Mouse (Mus musculus): Measurements from ENCODE around the gene Phldb1.

Gene Phldb1

DNA sequence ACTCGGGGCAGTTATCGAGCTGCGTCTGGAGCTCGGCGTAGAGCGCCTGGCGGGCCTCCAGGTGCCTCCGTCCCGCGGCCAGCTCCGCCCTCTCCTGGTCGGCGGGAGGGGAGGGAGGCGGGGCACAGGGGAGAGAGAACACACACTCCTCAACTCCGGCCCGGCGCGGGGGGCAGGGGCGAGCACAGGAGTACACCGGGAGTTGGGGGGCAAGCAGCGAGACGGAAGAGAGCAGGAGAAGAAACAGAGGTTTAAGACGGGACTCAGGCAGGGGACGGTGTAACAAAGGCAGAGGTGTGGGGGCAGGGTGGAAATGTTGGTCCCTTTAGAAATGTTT lies 26.6 kb downstream of the Phldb1 start:
- no peak for DNase-seq

DNA sequence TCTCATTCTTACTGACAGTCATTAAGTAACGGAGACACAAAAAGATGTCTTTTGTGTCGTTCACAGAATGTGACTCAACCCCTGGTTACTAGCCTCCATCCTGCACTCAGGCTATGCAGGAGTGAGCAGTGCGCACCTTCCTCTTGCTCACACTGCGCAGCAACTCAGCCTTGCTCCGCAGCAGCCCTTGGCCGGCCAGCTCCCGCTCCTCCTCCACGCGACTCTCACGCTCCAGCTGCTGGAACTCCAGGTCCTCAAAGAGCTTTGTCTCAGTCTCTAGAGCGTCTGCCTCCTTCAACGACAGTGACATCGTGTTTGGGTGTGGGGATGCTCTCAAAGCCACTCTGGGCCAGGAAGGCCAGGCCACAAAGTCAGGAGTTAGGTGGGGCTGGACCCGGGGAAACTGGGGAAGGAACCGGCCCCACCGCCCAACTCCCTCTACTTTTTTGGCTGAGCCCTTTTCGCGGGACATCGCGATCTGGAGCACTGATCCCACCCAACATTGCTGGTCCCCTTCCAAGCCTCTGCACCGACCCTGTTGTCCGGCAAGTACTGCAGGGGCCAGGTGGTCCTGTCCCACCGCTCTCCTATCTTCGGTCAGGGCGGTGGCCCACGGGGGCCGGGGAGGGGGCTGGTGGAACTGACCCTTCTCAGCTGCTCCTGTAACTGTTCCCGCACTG lies 27.1 kb downstream of the Phldb1 start:
- DNase-seq = peak; percentile 44

DNA sequence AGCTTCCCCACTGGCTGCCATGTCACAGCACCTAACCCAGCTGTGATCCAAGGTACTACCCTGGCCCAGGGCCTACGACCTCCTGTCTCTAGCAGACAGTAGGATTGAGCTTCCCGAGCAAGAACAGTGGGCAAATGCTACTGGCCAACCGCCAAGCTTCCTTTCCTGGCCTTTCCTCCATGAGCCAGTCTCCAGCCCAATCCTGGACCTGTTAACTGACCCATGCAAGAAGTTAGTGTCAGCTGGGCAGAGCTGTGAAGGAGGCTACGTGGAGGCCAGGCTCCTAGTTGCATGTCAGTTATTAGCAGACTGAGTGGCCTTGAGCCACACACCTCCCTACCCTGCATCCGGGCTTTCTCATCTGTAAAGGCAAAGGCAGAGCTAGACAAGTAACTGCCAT lies 35.3 kb downstream of the Phldb1 start:
- peak; percentile 27 for DNase-seq

DNA sequence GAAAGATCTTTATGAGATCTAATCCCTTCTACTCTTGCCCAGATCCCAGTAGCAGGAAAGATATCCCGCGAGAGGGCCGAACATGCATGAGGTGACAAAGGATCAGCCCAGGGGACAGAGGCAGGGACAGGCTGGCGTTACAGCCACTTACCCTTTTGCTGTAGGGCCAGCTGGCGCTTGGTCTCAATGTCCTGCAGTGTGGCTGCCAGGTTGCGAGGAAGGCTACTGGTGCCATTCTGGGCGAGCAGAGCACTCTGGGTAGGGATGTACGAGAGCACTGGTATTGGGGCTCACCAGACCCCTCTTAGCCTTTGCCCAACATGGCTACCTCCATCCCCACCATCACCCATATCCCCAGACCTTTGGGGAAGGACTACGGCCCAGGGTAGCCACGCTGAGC lies 35.8 kb downstream of the Phldb1 start:
- peak; percentile 49 for DNase-seq

DNA sequence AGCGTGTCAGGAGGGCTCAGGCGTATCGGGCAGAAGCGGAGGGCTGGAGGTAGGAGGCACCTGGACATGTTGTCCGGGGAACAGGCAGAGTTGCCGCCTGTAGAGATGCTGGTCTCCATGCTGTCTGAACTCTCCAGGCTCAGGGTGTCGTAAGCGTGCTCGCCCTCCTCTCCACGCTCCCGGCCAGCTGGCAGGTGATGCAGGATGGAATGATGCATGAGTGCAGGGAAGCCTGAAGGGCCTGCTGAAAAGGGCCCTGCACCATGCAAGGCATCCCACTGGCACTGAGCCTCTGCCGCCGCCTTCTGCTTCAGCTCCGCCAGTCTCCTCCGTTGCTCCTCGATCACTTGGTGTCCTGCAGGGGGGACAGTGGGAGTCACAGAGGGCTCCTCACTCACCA lies 37.1 kb downstream of the Phldb1 start:
- DNase-seq = peak; percentile 62

DNA sequence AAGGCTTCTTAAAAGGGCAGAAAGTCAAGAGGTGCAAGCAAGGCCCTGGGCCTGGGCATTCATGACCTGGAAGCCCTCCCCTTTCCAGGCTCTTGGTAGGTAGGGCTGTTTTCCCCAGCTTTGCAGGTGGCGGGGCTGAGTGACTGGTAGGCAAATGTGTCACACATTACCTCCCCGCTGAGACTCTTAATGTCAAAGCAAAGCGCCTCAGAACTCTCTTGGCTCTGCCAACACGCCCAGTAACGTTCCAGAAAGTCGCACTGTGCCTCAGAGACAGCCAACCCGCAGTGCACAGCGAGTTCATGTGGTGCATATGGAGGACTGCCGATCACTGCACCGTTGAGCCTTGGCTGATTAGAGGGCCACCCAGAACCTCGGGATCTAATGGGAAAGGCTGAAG lies 41.9 kb downstream of the Phldb1 start:
- DNase-seq = peak; percentile 75

DNA sequence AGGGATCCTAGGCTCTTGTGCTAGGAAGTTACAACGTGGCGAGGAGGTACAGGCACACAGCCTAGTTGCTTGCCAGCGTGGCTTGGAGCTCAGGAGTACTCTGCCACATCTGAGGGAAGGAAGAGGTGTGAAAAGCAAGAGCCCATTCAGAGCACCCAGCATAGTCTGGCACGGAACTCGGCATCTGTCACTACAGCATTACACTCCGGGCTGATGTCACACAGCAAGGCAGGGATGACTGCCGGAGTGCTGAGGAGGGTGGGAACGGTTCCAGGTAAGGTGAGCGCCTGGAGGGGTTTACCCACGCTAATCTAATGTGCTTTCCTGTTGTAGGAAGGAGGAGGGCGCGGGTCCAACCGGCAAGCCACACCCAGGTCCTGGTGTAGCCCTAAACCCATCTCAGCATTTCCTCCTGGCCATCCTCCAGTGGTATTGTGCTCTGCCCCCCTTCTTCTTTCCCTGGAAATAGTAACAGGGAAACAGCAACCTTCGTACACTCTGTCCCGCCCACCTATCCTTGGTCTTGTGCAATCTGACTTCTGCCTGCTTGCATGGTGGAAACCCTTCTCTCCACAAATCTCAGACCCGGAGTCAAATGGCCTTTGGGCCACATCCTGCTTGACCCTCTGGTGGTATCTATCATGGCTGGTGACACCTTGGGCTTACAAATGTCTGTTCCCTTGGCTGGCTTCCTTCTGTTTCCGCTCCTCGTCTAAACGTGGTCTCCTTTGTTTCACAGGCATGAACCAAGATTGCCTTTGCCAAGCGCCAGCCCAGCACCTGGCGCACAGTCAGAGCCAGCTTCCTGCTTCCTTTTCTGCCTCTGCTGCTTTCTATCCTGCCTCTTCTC lies 43.1 kb downstream of the Phldb1 start:
- peak; percentile 89 for DNase-seq

DNA sequence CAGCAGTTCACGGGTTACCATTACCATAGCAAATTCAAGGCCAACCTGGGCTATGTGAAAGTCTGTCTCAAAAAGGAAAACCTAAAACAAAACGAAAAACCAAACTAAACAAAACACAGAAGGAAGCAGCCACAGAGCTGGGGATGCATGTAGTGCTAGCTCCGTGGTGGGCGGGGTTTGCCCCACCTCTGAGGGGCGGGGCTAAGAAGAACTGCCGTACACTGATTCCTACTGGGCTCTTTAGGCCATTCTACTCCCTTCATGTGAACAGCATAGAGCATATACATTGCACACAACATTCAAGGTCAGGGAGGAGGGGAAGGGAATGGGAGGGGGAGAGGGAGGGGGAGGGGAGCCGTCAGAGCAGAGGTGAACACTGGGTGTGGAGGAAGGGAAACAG lies 44.4 kb downstream of the Phldb1 start:
- no peak for DNase-seq

DNA sequence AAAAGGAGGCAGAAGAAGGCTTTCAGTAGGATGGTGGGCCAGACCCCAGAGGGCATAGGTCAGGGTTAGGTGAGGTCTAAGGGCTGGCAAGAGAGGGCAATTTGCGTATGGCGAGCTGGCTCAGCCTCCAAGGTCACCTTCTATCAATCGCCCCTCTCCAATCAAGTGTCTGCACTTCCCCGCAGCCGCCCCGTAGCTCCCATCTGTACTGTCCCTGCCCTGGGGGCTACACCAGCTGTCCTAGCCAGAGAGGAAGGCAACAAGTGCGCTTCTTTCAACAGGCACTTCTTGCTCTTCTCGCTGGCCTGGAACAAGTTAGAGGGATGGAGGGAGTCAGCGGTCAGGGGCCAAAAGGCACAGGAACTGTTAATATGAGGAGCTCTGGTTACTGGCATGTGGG lies 47.0 kb downstream of the Phldb1 start:
- DNase-seq = no peak

DNA sequence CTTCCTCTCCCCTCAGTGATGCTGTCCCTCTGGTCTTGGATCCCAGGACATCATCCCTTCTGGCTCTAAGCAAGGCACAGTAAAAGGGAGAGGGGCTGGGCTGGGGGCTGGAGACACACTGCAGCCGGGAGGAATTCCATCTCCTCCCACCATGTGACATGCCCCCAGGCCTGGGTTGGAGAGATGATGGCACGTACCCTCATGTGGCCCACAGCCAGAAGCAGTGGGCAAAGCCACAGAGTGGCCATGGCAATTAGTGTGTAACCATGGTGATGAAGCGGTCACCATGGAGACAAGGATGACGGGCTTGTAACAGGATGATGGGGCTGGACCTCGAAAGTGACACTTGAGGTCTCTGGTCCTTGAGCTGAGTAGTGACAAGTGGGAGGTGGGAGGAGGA lies 48.4 kb downstream of the Phldb1 start:
- no peak for DNase-seq

DNA sequence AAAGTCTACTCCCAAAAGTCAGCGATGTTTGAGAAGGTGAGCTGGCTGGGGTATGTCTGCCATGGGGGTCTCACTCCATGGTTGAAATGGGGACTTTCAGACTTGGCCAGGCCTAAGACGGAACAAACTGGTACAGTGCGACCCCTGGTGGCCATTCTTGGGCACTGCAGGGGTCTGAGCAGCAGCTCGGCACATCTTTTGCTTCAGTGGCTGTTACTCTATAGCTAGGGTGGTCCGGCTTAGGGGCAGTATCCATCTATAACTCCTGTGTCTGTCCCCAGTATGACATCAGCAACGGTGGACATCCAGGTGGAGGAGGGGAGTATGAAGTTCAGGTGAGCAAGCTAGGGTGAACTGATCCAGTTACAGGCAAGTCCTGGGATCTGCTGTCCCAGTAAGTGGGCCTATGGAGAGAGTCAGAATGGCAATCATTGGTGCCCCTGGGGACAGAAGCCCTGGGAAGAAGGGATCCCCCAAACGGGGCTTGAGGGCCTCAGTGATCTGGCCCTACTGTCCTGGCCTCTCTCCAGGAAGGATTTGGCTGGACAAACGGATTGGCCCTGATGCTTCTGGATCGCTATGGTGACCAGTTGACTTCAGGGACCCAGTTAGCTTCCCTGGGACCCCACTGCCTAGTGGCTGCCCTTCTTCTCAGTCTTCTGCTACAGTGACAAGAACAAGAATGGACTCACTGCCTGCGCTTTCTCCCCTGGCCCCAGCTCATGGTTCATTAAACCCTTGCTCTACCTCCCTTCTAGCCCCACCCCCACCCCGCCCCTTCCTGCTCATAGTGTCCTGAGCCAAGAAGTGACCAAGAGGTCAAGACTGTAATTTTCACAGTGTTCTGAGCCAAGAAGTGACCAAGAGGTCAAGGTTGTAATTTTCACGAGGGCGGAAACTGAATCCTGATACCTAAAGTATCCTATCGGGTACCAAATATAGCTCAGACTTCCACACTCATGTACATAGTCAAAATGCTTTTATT lies 49.4 kb downstream of the Phldb1 start:
- DNase-seq = peak; percentile 58

DNA sequence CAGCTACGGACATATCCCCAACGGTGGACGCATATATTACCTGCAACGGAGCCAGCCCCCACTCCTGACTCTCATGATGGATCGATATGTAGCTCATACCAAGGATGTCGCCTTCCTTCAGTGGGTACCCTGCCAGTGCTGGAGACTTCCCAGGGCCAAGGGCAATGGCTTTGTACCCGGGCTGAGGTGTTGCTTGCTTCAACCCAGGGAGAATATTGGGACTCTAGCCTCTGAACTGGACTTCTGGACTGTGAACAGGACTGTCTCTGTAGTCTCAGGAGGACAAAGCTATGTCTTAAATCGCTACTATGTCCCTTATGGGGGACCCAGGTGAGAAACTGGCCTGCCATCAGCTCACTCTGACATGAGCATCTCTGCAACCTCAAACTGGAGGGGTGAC lies 52.0 kb downstream of the Phldb1 start:
- no peak for DNase-seq

DNA sequence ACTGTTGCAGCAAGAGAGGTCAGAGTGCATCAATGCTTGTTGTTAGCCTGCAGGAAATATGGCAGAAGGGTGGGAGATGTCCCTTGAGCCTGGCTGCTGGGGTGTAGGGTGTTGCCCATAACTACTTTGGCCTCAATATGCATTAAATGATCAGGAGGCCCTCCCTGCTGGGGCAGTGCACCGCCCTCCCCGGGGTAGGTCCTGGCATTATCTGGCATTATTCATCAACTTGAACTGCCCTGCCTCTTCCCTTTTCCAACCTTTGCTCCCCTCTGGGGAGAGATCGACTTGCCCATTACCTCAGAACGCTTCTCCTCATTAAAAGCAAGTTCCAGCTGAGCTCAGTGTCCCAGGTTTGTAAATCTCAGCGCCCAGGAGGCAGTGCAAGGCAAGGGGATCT lies 55.4 kb downstream of the Phldb1 start:
- no peak for DNase-seq

DNA sequence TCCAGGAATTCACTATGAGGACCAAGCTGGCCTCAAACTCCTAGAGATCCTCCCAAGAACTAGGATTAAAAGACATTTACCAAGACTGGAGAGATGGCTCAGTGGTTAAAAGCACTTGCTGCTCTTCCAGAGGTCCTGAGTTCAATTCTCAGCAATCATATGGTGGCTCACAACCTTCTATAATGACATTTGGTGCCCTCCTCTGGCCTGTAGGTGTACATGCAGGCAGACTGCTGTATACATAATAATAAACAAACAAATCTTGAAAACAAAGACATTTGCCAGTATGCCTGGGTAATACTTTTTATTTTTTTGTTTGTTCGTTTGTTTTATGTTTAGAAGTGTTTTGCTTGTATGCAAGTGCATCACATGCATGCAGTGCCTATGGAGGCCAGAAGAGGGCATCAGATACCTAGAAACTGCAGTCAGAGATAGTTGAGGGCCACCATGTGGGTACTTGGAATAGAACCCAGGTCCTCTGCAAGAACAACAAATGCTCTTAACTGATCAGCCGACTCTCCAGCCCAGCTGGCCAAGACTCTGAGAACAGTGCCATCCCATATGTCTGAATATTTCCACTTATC lies 56.6 kb downstream of the Phldb1 start:
- no peak for DNase-seq

DNA sequence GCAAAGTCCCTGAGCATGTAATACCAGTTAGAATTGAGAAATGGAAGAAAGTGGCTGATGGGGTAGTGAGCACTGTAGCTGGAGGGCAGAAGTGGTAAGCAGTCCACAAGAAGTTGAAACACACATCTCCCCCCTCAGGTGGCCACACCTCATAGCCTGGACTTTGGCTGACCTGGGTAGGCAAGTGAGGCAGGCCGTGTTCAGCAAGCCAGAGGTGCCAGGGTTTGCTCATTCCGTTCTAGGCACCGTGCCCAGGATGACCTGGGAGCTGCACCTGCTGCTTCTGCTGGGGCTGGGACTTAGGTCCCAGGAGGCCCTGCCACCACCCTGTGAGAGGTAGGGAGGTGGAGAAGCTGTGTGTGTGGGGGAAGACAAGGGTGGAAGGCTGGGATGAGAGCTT lies 62.0 kb downstream of the Phldb1 start, which contains the start of gene Treh:
TSS of gene Treh (plus strand) at position 229 of the 400 bp plus-strand sequence.
- no peak for DNase-seq

DNA sequence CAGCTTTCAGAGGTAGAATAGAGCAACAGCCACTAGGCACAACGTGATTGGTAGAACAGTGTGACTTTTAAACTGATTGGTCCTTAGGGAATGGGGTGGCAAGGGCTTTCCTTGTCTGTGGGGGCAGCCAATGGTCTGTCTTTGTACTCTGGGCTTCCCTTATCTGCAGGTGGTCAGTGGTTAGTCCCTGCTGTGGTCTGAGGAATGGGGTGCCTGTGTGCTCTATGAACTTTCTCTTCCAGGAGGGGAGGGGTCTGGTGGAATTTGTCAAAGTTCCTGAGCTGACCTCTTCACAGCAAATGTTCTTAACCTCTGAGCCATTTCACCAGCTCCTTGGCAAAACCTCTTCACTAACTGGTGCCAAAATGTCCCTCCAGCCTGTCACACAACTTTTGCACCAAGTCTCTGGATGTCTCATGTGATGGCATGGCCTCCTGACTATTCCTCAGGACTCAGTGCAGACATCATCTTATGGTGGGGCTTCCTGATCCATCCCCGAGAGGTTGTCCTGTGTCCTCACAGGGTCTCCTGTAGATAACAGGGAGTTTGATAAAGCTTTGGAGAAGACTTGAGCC lies 62.6 kb downstream of the Phldb1 start:
- DNase-seq = no peak

DNA sequence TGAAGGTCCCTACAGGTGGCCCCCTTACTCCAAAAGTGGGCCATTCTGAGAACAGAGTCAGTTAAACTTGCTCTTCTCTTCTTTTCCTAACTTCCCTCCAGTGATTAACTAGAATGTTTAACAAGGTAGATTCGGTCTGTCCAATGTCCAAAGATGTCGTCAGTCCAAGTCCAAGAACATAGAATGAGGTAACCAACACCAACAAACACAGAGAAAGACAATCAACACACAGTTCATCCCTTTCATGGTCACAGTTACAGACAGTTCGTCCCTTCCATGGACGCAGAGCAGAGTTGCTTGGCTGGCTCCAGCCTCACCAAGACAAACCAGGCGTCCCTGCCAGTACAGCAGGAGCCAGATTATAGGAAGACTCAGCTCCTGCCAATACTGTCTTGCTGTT lies 63.6 kb downstream of the Phldb1 start:
- no peak for DNase-seq

DNA sequence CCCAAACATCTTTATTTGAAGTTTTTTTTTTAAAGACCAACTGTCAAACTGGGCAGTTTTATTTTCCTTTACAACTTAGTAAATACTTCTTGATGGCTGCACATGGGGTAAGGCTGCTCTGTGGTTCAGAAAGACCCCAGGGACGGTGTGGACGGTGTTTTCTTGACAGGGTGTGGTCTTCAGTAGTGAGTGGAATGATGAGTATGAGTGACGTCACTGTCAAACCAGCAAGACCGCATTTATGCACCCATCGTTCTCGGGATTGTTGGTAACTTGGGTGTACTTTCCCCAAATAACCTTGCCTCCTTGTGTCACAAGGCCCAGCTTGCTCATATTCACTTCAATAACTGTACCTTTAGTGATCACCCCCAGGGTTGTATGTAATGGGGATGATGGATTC lies 71.3 kb downstream of the Phldb1 start:
- DNase-seq = no peak

DNA sequence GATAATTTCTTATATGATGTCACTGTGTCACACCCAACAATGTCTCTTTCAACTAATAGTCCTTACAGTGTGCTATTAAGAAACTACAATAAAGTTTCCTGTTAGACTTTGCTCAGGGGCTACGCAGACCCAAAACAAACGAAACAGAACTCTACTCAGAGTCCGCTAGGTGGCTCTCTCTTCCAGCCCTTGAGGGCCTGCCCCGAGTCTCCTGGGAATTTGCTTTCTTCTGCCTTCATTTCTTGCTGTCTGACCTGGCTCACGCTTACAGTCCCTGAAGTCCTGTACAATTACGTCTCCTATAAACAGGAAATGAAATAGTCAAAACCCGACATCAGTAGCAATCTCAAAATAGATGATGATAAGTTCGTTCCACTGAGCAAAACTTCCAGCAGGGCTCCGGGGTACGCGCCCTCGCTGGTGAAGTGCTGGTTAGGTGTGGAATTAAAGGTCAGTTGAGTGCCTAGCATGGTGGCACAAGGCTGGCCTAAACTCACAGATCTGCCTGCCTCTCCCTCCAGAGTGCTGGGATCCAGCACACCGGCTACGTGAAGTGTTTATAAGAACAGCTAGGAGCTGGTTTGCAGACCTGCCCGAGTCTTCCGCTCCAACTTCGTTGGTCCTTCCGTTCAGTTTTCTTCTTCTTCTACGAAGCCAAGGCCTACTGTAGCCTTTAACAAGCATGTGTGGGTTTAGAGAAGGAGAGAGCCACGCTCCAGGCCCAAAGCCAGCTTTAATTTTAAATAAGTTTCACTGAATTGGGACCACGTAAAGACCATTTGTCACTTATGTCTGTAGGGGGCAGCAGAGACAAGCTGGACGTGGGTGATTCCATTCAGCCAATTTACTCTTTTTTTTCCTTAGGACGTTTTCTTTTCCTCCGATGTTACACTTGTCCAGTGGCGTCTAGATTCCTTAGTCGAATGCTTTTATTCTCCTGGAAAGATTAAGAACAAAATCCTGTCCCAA lies 79.6 kb downstream of the Phldb1 start:
- DNase-seq = peak; percentile 54

DNA sequence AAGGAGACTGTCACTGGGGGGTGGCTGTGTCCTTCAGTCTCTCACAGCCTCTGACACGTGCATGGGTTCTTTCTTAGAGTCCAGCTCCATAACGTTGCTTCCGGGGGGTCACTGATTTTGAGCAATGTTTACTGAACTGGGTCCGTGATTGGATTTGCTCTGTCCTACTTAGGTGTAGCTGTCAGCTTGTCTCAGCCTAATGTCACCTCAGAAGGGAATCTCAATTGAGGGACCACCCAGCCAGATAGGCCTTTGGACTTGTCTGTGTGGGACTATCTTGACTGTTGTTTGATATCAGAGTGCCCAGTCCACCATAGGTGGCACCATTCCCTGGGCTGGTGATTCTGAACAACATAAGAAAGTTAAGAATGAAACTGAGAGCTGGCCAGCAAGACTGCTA lies 81.1 kb downstream of the Phldb1 start:
- no peak for DNase-seq

DNA sequence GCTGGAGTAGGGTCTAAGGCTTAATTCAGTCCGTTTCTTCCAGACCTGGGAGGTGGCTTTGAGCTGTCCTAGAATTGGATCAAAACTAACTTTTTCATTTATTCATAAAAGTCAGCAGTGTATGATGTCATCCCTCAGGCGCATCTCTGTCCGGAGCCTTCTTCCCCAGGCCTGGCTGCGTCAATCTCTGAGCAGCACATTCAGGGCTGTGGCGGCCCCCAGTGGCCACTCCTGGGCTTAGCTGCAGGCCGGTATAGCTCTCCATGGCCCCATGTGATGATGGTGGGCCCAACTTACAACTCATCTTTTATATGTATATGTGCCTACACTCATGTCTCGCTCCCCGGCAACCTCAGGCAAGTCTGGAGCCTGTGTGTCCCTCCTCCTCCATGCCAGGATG lies 83.0 kb downstream of the Phldb1 start:
- peak; percentile 50 for DNase-seq
